Mouse (Mus musculus): ENCODE data around the gene Creb1.

The Creb1 gene

DNA sequence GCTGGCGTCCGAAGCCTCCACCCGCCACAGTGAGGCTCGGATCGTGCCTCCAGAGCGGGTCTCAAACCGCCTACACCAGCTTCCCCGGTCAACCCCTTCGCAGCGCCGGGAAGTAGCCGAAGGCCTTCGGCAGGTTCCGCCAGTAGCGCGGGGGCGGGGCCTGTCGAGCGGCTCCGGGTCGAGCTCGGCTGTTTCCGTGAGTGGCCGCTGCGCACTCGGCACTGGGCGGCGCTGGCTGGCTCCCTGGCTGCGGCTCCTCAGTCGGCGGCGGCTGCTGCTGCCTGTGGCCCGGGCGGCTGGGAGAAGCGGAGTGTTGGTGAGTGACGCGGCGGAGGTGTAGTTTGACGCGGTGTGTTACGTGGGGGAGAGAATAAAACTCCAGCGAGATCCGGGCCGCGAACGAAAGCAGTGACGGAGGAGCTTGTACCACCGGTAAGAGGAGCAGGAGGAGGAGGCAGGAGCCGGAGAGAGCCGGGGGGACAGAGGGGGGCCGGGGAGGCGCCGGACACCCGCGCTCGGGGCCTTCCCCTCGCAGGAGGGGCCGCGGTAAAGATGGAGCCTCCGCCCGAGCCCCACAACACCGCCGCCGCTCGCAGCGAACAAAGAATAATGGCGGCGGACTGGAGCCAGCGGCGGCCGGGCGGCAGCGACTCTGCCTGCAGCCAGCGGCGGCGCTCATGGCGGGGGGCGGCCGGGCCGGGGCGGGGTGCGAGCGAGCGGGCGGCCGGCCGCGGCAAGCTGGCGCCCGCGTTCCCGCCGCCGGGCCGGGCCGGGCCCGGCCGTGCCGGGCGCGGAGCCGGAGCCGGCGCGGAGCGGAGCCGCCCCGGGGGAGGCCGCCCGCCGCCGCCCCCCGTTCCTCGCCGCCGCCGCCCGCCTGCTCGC, at the start of gene Creb1:
Gene Creb1, plus strand, starts transcription at position 57 of the 882 bp plus-strand sequence.
- peak; percentile 97 to 98 for DNase-seq (ENCODE audit: low spot score in 2 of 2)

DNA sequence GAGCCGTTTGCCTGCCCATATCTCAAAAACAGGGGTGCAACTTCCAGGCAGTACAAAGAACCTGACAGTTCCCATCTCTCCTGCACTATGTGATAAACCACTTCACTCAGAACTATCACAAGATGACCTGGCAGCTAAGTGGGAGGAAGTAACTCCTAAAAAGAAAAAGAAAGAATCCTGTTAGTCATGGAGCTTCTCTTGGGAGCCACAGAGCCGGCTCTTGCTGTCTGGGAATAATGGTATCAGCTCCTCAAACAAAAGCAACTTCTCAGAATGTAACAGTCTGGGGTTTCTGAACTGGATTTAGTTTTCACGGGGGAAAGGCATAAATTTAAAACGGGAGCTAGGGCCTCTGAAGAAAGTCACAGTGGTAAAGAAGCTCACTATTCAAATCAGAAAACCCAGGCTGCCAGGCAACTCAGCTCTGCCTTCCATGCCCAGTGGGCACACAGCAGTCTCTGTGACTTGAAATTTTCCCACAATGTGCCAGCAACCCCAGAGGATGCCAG, 43.9 kb upstream of the Creb1 start:
- no peak for DNase-seq (ENCODE audit: low spot score in 2 of 2)

- DNase-seq (ENCODE audit: low spot score in 2 of 2), result no peak
Measured at GRCm38 (mm10) chr1:64496803-64497202, 35.6 kb upstream of the Creb1 start.

- no peak for DNase-seq (ENCODE audit: low spot score in 2 of 2)
Measured at GRCm38 (mm10) chr1:64501382-64502140, 30.9 kb upstream of the Creb1 start.

- DNase-seq (ENCODE audit: low spot score in 2 of 2), result no peak
Measured at GRCm38 (mm10) chr1:64508479-64509096, 23.9 kb upstream of the Creb1 start.

DNA sequence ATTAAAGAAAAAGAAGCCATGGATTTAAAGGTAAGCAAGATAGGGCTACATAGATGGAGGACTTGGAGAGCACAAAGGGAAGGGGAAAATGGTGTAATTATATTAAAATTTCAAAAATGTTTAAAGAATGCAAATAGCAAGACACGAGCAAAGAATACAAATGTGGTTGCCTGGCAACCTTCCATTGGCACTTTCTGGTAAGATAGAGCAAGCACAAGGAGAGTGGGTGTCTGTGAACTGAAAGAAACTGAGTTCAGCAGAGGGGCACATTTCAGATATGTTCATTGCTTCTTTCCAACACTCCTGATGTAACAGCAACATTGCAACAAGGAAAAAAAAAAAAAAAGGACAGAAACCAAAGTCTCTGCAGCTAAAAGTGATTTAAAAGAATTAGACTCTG, 22.8 kb upstream of the Creb1 start:
- no peak for DNase-seq (ENCODE audit: low spot score in 2 of 2)

GRCm38 (mm10) chr1:64514184-64514583, 18.3 kb upstream of the Creb1 start:
- no peak for DNase-seq (ENCODE audit: low spot score in 2 of 2)

GRCm38 (mm10) chr1:64516593-64516992, 15.9 kb upstream of the Creb1 start:
- no peak for DNase-seq (ENCODE audit: low spot score in 2 of 2)

DNA sequence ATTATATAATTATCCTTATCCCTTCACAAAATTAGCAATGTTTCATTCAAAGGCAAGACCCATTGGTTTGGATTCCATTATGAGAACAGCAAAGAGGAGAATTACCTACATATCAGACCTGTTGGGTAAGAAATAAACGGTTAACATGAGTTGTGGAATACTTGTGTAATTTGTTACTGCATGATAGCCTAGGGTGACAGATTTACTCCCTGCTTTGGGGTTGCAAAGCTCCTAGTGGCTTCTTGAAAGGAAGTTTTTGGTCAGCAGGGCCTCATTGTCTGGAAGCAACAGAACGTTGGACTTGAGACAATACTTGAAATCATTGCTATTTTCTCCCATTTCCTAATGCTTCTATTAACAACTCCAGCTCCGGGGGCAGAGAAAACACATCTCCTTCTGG, 14.0 kb upstream of the Creb1 start:
- no peak for DNase-seq (ENCODE audit: low spot score in 2 of 2)

DNA sequence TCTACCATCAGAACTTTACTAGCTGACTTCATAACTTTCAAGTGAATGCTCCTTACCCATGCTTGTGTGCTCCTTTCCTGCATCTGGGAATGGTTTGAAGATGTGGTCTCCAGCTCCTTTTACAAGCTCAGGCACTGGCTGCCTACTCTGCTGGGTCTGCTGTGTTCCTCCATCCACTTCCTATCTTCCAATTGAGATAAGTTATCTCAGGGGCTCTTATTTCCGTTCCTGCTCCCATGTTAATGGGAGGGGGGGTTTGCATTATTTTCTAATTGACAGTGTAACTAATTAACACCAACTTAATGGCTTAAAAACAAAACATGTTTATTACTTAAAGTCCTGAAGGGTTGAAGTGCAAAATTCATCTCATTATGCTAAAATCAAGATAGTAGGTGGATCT, 13.1 kb upstream of the Creb1 start:
- DNase-seq (ENCODE audit: low spot score in 2 of 2), result no peak

- DNase-seq (ENCODE audit: low spot score in 2 of 2), result no peak
Measured at GRCm38 (mm10) chr1:64519901-64520300, 12.5 kb upstream of the Creb1 start.

DNA sequence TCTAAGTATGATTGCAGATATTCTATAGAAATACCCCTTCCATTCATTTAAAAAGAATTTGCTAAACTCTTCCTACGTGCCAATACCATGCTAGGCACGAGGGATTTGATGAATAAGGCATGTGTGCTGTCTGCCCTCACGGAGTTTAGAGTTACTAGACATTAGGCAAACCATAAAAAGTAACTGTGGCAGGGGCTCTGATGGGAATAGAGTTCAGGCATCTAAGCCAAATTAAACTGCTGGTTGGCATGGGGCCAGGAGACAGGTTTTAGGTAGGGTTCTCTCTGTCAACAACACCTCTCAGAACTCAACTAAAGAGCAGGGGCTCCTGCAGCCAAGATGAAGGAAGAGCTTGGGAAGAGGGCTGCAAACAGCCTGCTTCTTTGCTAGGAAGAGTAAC, 10.7 kb upstream of the Creb1 start:
- no peak for DNase-seq (ENCODE audit: low spot score in 2 of 2)

GRCm38 (mm10) chr1:64522637-64523036, 9.8 kb upstream of the Creb1 start:
- DNase-seq (ENCODE audit: low spot score in 2 of 2), result no peak

DNA sequence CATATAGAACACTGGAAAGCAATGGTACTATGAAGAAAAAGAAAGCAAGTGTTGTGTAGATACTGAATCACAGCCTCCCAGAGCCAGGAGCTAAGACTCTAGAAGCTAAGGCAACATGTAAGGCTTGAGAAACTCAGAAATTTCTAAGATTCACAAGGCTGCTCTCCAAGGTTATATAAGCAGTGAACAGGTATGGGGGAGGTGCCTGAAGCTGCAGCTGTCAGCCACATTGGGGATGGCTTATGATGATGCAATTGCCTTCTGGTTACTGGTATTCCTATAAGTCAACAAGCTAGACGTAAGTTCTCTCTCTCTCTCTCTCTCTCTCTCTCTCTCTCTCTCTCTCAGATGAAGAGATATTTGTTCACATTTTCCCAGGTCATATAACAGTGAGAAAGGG, 9.3 kb upstream of the Creb1 start:
- DNase-seq (ENCODE audit: low spot score in 2 of 2), result no peak

GRCm38 (mm10) chr1:64524661-64525060, 7.8 kb upstream of the Creb1 start:
- DNase-seq (ENCODE audit: low spot score in 2 of 2), result no peak

DNA sequence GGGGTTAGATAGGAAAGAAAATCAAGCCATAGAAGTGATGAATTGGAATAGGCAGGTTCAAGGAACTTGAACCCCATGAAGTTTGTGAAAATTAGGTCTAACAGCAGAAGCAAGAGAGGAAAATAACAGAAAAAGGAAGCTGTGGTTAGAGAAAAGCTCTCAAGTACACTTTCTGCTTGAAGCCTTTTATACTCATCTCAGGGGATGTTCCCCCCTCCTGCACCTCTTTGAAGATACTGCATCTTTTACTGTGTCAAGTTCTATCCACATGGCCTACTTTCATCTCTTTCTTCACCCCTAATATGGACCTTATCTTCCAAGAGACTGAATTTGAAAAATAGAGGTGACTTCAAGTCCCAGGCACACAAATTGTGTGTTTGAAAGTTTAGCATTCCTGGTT, 4.8 kb upstream of the Creb1 start:
- DNase-seq (ENCODE audit: low spot score in 2 of 2), result no peak

DNA sequence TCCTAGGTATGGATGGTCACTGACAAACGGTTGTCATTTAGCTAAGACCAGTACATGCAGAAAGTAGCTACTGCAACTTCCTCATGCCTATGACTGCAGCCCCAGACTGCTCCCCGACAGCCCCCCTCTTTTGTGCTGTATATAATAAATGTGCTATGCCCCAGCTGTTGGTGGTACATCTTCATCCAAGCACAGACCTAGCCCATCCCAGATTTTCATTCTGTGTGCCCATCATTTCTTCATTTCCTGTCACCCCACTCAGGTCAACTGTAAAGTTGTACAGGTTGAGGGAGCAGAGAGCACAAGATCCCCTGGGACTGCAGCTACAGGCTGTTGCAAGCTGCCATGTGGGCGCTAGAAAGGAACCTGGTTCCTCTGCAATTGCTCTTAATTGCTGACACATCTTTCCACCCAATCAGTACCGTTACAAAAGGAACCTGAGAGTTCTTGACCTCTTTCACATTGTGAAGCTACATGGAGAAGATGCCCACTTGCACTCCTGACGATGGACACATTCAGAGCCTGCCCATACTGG, 2.6 kb upstream of the Creb1 start:
- no peak for DNase-seq (ENCODE audit: low spot score in 2 of 2)

DNA sequence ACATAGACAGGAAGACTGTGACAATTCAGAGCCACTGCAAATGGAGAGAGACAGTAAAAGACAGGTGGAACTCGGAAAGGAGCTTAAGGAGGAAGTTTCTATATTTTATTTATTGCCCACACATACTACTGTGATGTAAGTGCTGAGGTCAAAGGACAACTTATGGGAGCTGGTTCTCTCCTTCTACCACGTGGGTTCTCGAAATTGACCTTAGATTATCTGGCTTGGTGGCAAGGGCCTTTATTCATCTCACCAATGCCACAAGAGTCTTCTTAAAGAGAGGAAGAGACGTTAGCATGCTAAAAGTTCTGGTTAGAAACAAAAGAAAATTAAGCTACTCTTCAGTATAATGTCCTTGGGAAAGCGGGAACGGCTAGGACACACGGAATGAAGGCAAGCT, 897 bp upstream of the Creb1 start:
- DNase-seq (ENCODE audit: low spot score in 2 of 2), result no peak

- DNase-seq (ENCODE audit: low spot score in 2 of 2), result no peak
Measured at GRCm38 (mm10) chr1:64532067-64532523, 350 bp upstream of the Creb1 start.

DNA sequence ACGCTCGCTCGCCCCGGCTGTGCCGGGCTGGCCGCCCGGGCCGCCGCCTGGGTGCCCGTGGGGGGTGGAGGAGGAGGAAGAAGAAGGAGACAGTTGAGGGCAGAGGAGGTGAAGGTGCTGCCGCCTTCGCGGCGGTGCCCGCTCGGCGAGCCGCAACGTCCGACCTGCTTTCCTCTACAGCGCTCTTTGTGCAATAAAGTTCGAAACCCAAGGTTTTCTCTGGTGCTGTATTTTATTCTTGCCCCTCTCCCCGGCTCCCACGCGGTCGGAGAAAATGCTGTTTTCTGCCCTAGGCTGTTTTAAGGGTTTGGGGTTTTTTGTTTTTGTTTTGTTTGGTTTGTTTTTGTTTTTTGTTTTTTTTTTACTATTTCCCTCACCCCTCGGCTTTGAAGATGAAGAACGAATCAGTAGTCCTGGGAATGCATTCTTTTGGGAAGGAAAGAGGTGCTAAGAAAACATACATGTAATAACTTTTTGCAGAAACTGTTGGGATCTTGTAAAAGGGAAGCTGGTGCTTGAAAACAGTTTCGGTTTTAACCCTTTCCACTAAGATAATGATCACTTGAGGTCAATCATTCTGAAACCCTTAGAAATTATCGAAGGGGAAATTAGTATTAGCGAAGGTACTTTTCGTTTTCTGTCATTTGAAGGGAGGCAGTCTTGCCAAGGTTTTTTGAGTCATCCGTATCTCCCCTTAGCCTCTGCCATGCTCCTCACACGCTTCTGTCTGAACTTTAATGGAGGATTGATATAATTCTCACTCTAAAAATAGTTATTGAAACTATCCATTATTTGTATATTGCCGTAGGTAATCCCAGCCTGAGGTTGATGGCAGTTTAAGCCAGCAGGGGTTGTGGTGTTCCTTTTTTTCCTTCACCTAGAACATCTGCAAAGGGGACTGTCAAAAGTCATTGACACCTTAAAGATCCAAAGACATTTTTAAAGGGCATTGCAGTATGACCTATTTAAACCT, 1.3 kb downstream of the Creb1 start:
- DNase-seq (ENCODE audit: low spot score in 2 of 2), result peak; percentile 51 to 55

Data from urinary bladder, postnatal 36 days (tissue).